Mouse (Mus musculus) midbrain, embryonic 16.5 days (tissue): ENCODE data around the gene Eipr1. TPM values are rescaled to one million over a fixed set of nuclear protein-coding genes. Genes with fewer than 3 reads are reported as not detected.

ENCODE experiments used
- ATAC-seq: fragments of 200-750 bp; cut with Nextera tagmentation; 2 replicates; pipeline ENCODE4 v1.8.0; 2017; ENCODE audit warnings: moderate TSS enrichment
- H3K27ac ChIP-seq: fragments of 300-500 bp; sonication (generic); 2 replicates; pipeline ENCODE4 v1.5.1; 2014; ENCODE audit warnings: mild to moderate bottlenecking, low read length, mixed read lengths
- H3K27me3 ChIP-seq: fragments of 300-500 bp; sonication (generic); 2 replicates; pipeline ENCODE4 v1.6.1; 2014; ENCODE audit warnings: low read depth, low read length, mixed read lengths; ENCODE audit not compliant: control insufficient read depth, insufficient read depth
- H3K36me3 ChIP-seq: fragments of 300-500 bp; sonication (generic); 2 replicates; pipeline ENCODE4 v1.6.1; 2014; ENCODE audit warnings: mild to moderate bottlenecking, low read length, moderate library complexity, mixed read lengths; ENCODE audit not compliant: control insufficient read depth, insufficient read depth
- H3K4me1 ChIP-seq: fragments of 300-500 bp; sonication (generic); 2 replicates; pipeline ENCODE4 v1.6.1; 2014; ENCODE audit warnings: mild to moderate bottlenecking, low read length, mixed read lengths; ENCODE audit not compliant: control insufficient read depth, insufficient read depth
- H3K4me2 ChIP-seq: fragments of 300-500 bp; sonication (generic); 2 replicates; pipeline ENCODE4 v1.6.1; 2014; ENCODE audit warnings: mild to moderate bottlenecking, low read length, mixed read lengths
- H3K4me3 ChIP-seq: fragments of 300-500 bp; sonication (generic); 2 replicates; pipeline ENCODE4 v1.5.1; 2014; ENCODE audit warnings: low read depth, mild to moderate bottlenecking, low read length, moderate library complexity, mixed read lengths
- H3K9ac ChIP-seq: fragments of 300-500 bp; sonication (generic); 2 replicates; pipeline ENCODE4 v1.6.1; 2014; ENCODE audit warnings: low read depth, low read length, mixed read lengths
- H3K9me3 ChIP-seq: fragments of 300-500 bp; sonication (generic); replicated peaks from 2 replicates; pipeline ENCODE4 v1.6.1; 2014; ENCODE audit warnings: mild to moderate bottlenecking, low read length, mixed read lengths; ENCODE audit not compliant: control insufficient read depth, poor library complexity, severe bottlenecking
- WGBS: fragments of 180-500 bp; shearing (Covaris S2); extraction: QIAGEN DNeasy Blood & Tissue Kit; methylation state at CpG from one replicate; pipeline ENCODE4 v1.1.7; 2014; 5-methylcytosine and 5-hydroxymethylcytosine counted together
- polyA plus RNA-seq: library from polyadenylated mRNA; unstranded; fragments of >200 nt; fragmentation: Nextera tagmentation; extraction: Ambion mirVana; gene quantifications from 2 replicates; pipeline ENCODE4 v1.2.1, GENCODE M21; 2015

Eipr1 gene
- polyA plus RNA-seq, 1 experiment from 2014 or later = 70.7 TPM

DNA sequence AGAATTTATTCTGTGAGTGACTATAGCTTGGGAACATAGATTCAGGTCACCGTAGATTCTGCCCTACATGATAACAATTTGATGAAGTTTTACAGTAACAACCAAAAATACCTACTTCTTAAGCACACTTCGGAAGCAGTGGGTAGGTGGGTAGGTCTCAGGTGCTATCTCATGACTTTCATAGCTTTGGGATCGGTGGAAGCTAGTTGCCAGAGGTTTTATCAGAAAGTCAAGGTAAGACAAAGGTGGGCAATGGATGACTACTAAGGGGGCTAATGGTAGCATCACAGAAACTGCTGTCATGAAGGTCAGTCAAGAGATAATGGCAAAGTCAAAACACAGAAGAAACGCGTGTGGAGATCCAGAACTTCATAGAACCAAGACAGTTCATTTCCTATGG, 727 bp upstream of the Eipr1 start:
- H3K36me3 ChIP-seq = peaks cover 13% of the 10 kb centered on the region
- 97% methylated on average over 5 of the region's 5 CpGs for WGBS
- no peak overlapping the region for H3K4me3 ChIP-seq
- H3K27ac ChIP-seq = peak overlapping the region; percentile 56
- peaks cover 16% of the 10 kb centered on the region for H3K4me1 ChIP-seq
- no peak overlapping the region for H3K9ac ChIP-seq
- ATAC-seq = no peak
- no peaks in the 10 kb centered on the region for H3K9me3 ChIP-seq
- no peaks in the 10 kb centered on the region for H3K27me3 ChIP-seq
- H3K4me2 ChIP-seq = peak overlapping the region; percentile 88

DNA sequence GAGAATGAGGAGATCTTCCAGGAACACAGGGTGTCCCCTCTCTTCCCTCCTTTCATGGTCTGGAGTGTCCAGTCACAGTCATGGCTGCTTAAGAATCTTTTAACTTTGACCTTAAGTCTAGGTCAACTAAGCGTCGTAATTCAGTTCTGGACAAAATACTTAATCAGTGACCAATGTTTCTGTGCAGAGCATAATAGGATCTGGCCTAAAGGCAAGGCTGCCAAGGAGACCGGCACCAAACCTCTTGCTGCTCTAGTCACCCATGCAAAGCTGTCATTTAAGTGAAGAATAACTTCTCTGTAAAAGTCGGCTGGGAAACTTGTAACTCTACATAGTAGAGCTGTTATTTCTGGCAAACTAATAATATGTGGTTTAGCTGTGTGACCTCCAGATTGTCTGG, 4.4 kb downstream of the Eipr1 start:
- H3K9me3 ChIP-seq = no peaks in the 10 kb centered on the region; the same call in 1 of the 2 replicates
- no peak overlapping the region for H3K4me2 ChIP-seq
- H3K4me3 ChIP-seq = no peak overlapping the region
- 86% methylated on average over 4 of the region's 4 CpGs for WGBS
- H3K27ac ChIP-seq = no peak overlapping the region
- no peak overlapping the region for H3K9ac ChIP-seq
- H3K36me3 ChIP-seq = no peaks in the 10 kb centered on the region; the same call in 1 of the 2 replicates
- H3K4me1 ChIP-seq = peaks cover 11% of the 10 kb centered on the region
- H3K27me3 ChIP-seq = no peaks in the 10 kb centered on the region
- ATAC-seq = no peak

DNA sequence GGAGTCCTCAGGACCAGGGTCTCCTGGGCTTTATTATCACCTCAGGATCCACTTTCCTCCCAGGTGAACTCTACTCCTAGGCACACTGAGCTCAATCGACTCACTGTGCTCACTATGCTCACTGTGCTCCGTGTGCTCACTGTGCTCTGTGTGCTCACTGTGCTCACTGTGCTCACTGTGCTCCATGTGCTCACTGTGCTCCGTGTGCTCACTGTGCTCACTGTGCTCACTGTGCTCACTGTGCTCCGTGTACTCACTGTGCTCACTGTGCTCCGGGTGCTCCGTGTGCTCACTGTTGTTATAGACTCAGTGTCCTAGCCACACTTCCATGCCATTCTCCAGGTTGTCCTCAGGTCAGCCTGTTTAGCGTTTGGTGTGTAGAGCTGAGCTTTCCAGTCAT, 18.4 kb downstream of the Eipr1 start:
- no peaks in the 10 kb centered on the region for H3K9me3 ChIP-seq
- H3K9ac ChIP-seq = no peak overlapping the region
- H3K27ac ChIP-seq = no peak overlapping the region
- H3K4me1 ChIP-seq = peaks cover 6% of the 10 kb centered on the region
- WGBS = 96% methylated on average over 7 of the region's 7 CpGs
- ATAC-seq = no peak
- no peaks in the 10 kb centered on the region for H3K27me3 ChIP-seq
- no peak overlapping the region for H3K4me2 ChIP-seq
- H3K36me3 ChIP-seq = peaks cover 10% of the 10 kb centered on the region; the same call in 1 of the 2 replicates
- no peak overlapping the region for H3K4me3 ChIP-seq

DNA sequence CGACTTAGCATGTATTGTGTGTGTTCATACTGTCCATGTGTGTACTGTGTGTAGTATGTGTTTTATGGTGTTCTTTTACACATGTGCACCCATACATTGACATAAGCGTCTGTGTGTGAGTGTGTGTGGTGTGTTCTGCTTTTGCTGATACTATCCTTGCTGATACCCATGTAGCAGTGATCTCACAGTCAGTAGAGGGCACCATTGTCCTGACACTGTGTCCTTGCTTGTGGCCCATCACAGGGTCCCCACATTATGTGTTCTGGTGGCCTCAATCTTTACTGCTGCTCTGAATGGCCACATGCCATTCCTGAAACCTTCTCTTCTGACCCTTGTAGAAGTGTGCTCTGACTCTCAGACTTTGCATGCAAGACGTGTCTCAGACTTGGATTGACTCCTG, 22.2 kb downstream of the Eipr1 start:
- Histone ChIP-seq H3K27me3 (no peaks in the 10 kb centered on the region), H3K9me3 (no peaks in the 10 kb centered on the region), H3K27ac (no peak overlapping the region), H3K4me3 (no peak overlapping the region), H3K36me3 (no peaks in the 10 kb centered on the region), H3K4me2 (no peak overlapping the region), H3K9ac (no peak overlapping the region), H3K4me1 (peaks cover 12% of the 10 kb centered on the region)
- ATAC-seq = no peak
- 74% methylated on average over 3 of the region's 3 CpGs for WGBS

DNA sequence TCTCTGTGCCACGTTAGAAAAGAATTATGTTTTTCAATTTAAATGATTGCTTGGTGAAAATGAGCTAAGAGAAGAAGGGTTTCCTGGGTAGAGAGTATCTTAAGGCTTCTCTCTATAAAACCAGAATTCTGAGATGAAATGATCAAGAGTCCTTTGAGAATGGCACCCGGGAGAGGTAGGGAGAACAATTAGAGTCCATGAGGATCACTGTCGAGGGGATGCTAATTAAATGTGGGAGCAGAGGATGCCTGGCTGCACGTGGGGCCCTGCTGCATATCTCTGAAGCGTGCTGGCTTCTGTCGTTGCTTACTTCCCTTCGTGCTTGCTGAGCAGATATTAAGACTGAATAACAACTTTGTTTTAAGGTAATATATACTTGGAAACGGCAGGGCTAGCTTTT, 23.5 kb downstream of the Eipr1 start:
- Histone ChIP-seq H3K36me3 (no peaks in the 10 kb centered on the region), H3K4me2 (no peak overlapping the region), H3K27ac (peak overlapping the region; percentile 48; the same call in 1 of the 2 replicates), H3K27me3 (no peaks in the 10 kb centered on the region), H3K9ac (no peak overlapping the region), H3K4me1 (peaks cover 12% of the 10 kb centered on the region), H3K9me3 (no peaks in the 10 kb centered on the region), H3K4me3 (no peak overlapping the region)
- 12% methylated on average over 8 of the region's 8 CpGs for WGBS
- peak; percentile 69; the same call in 1 of the 2 replicates for ATAC-seq

DNA sequence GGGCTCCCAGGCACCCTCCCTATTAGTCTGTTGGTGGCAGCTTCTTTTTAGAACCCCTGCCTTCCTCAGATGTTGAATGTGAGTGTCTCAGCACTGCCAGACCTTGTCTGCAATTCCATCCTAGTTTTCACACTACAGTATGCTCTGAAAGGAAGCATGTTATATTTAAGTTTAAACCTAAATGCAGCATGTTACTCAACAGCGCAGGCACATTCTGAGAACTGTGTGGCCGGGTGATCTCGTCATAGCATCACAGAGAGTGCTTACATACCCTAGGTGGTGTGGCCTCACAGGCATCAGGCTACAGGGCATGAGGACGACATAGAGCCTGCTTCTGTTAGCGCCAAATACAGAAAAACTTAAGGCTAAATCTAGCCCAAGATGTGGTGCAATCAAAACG, 24.0 kb downstream of the Eipr1 start:
- Histone ChIP-seq H3K27ac (no peak overlapping the region), H3K9ac (no peak overlapping the region), H3K4me3 (no peak overlapping the region), H3K36me3 (no peaks in the 10 kb centered on the region), H3K27me3 (no peaks in the 10 kb centered on the region), H3K4me2 (no peak overlapping the region), H3K9me3 (no peaks in the 10 kb centered on the region), H3K4me1 (peaks cover 12% of the 10 kb centered on the region)
- 0 out of 2 replicates have a peak, but pooled peaks have one; percentile 54 for ATAC-seq
- 82% methylated on average over 6 of the region's 6 CpGs for WGBS

DNA sequence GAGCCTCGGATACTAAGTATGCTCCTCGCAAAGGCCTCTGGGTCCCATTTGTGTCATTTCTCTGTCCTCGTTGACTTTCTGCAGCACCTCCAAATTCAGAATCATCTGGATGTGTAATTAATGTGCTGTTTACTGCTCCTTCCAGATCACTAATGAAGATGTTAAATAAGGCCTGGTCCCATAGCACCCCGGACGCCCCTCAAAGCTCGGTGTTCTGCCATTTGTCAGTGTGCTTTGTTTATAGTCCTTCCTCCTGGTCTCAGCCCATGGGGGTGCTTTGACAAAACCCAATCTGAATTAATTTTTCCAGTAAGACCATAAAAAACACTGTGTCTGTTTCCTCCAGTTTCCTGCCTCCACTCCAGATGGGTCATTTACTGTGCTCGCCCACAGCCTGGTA, 28.6 kb downstream of the Eipr1 start:
- H3K4me3 ChIP-seq = no peak overlapping the region
- H3K9me3 ChIP-seq = no peaks in the 10 kb centered on the region
- no peak overlapping the region for H3K27ac ChIP-seq
- H3K4me1 ChIP-seq = peaks cover 8% of the 10 kb centered on the region
- no peak overlapping the region for H3K4me2 ChIP-seq
- no peak overlapping the region for H3K9ac ChIP-seq
- 78% methylated on average over 7 of the region's 7 CpGs for WGBS
- H3K36me3 ChIP-seq = no peaks in the 10 kb centered on the region
- ATAC-seq = no peak
- H3K27me3 ChIP-seq = no peaks in the 10 kb centered on the region

DNA sequence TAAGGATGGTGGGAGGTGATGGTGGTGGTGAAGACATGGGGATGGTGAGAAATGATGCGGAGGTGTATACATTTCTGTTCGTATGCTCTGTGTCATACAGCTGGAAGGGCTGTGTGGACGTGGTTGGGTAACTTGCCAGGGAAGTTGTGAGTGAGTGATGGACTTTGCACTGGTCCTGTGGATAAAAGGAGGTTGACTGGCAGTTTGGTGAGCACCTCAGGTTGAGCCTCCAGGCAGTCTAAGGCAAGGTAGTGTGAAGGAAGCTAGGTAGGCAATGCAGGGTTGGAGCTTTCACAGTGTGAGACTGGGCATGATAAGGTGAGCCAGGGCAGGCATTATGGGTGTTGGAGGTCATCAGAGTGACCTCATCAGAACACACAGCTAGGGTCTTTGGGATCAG, 31.0 kb downstream of the Eipr1 start:
- no peak for ATAC-seq
- no peak overlapping the region for H3K9ac ChIP-seq
- H3K27ac ChIP-seq = no peak overlapping the region
- no peaks in the 10 kb centered on the region for H3K9me3 ChIP-seq
- H3K27me3 ChIP-seq = no peaks in the 10 kb centered on the region
- H3K4me3 ChIP-seq = no peak overlapping the region
- H3K4me1 ChIP-seq = 0 out of 2 replicates have a peak, but pooled peaks cover 5% of the 10 kb centered on the region
- H3K36me3 ChIP-seq = no peaks in the 10 kb centered on the region
- WGBS = 97% methylated on average over 3 of the region's 3 CpGs
- H3K4me2 ChIP-seq = no peak overlapping the region

DNA sequence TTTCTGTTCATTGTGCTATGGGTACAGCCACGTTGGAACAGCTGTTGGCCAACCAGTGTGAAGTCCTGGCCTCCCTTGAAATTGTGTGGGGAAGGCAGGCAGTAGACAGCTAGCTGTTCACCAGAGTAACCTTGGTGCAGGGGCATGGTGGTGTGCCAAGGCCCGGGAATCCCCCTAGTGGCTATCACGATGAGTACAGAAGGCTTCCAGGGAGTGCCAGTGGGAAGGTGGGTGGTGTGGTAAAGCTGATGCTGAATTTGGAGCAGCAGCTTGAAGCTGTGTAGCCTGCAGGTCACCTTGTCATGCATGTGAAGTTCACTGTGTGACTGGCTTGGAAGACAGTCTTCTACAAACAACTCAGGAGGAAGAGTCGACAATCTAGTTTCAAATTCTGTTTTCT, 32.8 kb downstream of the Eipr1 start:
- no peak overlapping the region for H3K4me3 ChIP-seq
- no peak overlapping the region for H3K9ac ChIP-seq
- no peak overlapping the region for H3K4me2 ChIP-seq
- H3K27me3 ChIP-seq = no peaks in the 10 kb centered on the region
- no peaks in the 10 kb centered on the region for H3K36me3 ChIP-seq
- no peaks in the 10 kb centered on the region for H3K9me3 ChIP-seq
- H3K4me1 ChIP-seq = 0 out of 2 replicates have a peak, but pooled peaks cover 5% of the 10 kb centered on the region
- 45% methylated on average over 4 of the region's 4 CpGs for WGBS
- ATAC-seq = peak; percentile 52; the same call in 1 of the 2 replicates
- H3K27ac ChIP-seq = no peak overlapping the region; the same call in 1 of the 2 replicates
